Mouse (Mus musculus) limb, embryonic 12.5 days (tissue): ENCODE measurements around the gene Dab1. TPM values are rescaled to one million over a fixed set of nuclear protein-coding genes. Genes with fewer than 3 reads are reported as not detected.

Experiments
- ATAC-seq: fragments of 200-750 bp; cut with Nextera tagmentation; 2 replicates; pipeline ENCODE4 v1.8.0; 2017; ENCODE audit warnings: low read depth, moderate TSS enrichment; ENCODE audit not compliant: insufficient number of reproducible peaks, insufficient read depth, low FRiP score, low TSS enrichment
- H3K27ac ChIP-seq: fragments of 300-500 bp; sonication (generic); 2 replicates; pipeline ENCODE4 v1.5.1; 2016; ENCODE audit warnings: mild to moderate bottlenecking, moderate library complexity
- H3K27me3 ChIP-seq: fragments of 300-500 bp; sonication (generic); 2 replicates; pipeline ENCODE4 v1.6.1; 2016; ENCODE audit warnings: mild to moderate bottlenecking, moderate library complexity
- H3K36me3 ChIP-seq: fragments of 300-500 bp; sonication (generic); 2 replicates; pipeline ENCODE4 v1.6.1; 2016; ENCODE audit warnings: mild to moderate bottlenecking, moderate library complexity
- H3K4me1 ChIP-seq: fragments of 300-500 bp; sonication (generic); replicated peaks from 2 replicates; pipeline ENCODE4 v1.6.1; 2016
- H3K4me2 ChIP-seq: fragments of 300-500 bp; sonication (generic); 2 replicates; pipeline ENCODE4 v1.6.1; 2016; ENCODE audit warnings: mild to moderate bottlenecking, moderate library complexity
- H3K4me3 ChIP-seq: fragments of 300-500 bp; sonication (generic); replicated peaks from 2 replicates; pipeline ENCODE4 v1.5.1; 2016; ENCODE audit warnings: mild to moderate bottlenecking
- H3K9ac ChIP-seq: fragments of 300-500 bp; sonication (generic); replicated peaks from 2 replicates; pipeline ENCODE4 v1.6.1; 2016; ENCODE audit warnings: mild to moderate bottlenecking, moderate library complexity
- H3K9me3 ChIP-seq: fragments of 300-500 bp; sonication (generic); 2 replicates; pipeline ENCODE4 v1.6.1; 2016; ENCODE audit warnings: mild to moderate bottlenecking, moderate library complexity
- WGBS: fragments of 180-500 bp; shearing (Covaris S2); methylation state at CpG from one replicate; pipeline ENCODE4 v1.1.7; 2016; 5-methylcytosine and 5-hydroxymethylcytosine counted together
- polyA plus RNA-seq: library from polyadenylated mRNA; unstranded; fragments of >200 nt; fragmentation: Nextera tagmentation; extraction: Ambion mirVana; gene quantifications from 2 replicates; pipeline ENCODE4 v1.2.1, GENCODE M21; 2016

Gene Dab1
- polyA plus RNA-seq, 1 experiment from 2014 or later = 23.8 TPM

- WGBS = 84% methylated on average over 6 of the region's 6 CpGs
- H3K4me1 ChIP-seq = no peaks in the 10 kb centered on the region
- no peaks in the 10 kb centered on the region for H3K36me3 ChIP-seq
- H3K9me3 ChIP-seq = no peaks in the 10 kb centered on the region
- no peak overlapping the region for H3K9ac ChIP-seq
- no peak overlapping the region for H3K4me2 ChIP-seq
- no peak overlapping the region for H3K27ac ChIP-seq
- no peak for ATAC-seq
- H3K4me3 ChIP-seq = no peak overlapping the region
- no peaks in the 10 kb centered on the region for H3K27me3 ChIP-seq
Observed at GRCm38 (mm10) chr4:104249462-104249861, 630.3 kb downstream of the Dab1 start.

DNA sequence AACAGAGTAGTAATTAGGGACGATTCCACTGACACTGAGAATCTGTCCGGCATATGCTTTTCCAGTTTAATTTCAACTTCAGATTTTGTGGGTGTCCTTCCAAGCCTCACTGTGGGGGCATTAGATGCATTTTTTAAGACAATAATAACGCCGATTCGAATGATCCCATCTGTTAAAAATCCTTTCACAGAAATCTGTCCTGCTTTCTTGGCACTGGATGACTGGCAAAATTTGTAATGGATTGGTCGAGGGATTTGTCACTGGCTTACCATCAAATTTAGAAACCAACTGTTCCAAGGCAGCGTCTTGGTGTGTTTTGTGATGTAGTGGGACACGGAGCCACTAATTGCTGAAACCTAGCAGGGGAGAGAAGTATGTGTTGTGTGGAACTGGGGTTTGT lies 638.6 kb downstream of the Dab1 start:
- no peak overlapping the region for H3K9ac ChIP-seq
- H3K36me3 ChIP-seq = no peaks in the 10 kb centered on the region
- no peaks in the 10 kb centered on the region for H3K27me3 ChIP-seq
- H3K9me3 ChIP-seq = no peaks in the 10 kb centered on the region
- ATAC-seq = no peak
- no peak overlapping the region for H3K4me2 ChIP-seq
- H3K27ac ChIP-seq = no peak overlapping the region
- H3K4me3 ChIP-seq = no peak overlapping the region
- H3K4me1 ChIP-seq = no peaks in the 10 kb centered on the region
- 87% methylated on average over 8 of the region's 8 CpGs for WGBS

DNA sequence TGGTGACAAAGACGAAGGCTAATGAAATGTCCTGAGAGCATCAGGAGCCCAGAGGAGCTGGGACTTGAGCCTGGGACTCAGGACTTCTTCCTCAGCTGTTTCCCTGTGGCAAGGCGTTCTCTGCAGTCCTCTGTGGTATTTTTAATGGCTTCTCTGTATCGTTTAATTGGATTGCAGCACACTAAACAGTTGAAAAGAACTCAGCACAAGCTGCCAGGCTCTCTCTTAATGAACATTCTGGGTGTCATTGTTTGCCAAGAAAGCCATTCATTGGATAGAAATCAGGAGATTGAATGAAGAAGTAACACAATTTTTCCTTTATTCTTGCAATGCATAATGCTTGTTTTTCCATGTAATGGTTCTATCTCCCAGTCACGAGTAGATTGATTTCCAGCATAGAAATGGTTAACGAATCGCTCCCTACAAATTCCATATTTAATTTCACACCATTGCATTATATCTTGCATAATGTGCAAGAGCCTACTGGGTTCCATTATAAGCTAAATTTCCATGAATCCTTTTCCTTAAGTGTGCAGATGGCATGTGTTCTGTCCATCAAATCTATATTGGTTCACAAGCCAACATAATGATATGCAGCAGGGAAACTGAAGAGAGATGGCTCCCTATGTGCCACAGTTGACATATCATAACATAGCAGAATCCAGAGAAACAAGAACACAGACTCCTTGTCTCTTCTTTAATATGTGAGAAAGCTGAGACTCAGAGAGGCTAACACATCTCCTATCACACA lies 650.4 kb downstream of the Dab1 start:
- WGBS = 83% methylated on average over 6 of the region's 6 CpGs
- no peak overlapping the region for H3K4me3 ChIP-seq

GRCm38 (mm10) chr4:104270173-104270557 lies 651.0 kb downstream of the Dab1 start:
- no peaks in the 10 kb centered on the region for H3K4me1 ChIP-seq
- ATAC-seq = no peak
- no peak overlapping the region for H3K9ac ChIP-seq
- 85% methylated on average over 5 of the region's 5 CpGs for WGBS
- H3K27me3 ChIP-seq = no peaks in the 10 kb centered on the region
- no peak overlapping the region for H3K4me3 ChIP-seq
- no peak overlapping the region for H3K4me2 ChIP-seq
- H3K27ac ChIP-seq = no peak overlapping the region
- H3K9me3 ChIP-seq = no peaks in the 10 kb centered on the region
- H3K36me3 ChIP-seq = no peaks in the 10 kb centered on the region

More for the DNA sequence above, 650.4 kb downstream of the Dab1 start:
- H3K27me3 ChIP-seq = no peaks in the 10 kb centered on the region
- no peaks in the 10 kb centered on the region for H3K9me3 ChIP-seq
- ATAC-seq = no peak
- H3K9ac ChIP-seq = no peak overlapping the region
- H3K4me2 ChIP-seq = no peak overlapping the region
- H3K27ac ChIP-seq = no peak overlapping the region
- H3K4me1 ChIP-seq = no peaks in the 10 kb centered on the region
- H3K36me3 ChIP-seq = no peaks in the 10 kb centered on the region

DNA sequence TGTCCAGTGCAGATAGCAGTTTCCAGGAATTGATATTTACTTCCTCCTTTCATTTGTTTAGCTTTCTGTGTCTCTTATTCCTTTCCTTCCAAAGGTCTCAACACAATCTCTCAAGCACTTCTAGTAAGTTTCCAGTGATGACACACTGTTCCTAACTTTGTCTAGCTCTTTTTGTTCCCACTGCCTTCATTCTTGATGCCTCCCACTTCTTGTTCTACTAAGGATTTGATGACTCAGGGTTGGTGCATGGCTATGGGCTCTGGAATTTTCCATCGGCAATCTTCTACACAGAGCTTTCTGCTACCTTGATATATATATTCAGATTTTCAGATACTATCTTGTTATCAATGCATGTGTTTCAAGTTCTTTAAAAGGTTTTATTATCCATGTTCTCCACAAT lies 656.1 kb downstream of the Dab1 start:
- H3K36me3 ChIP-seq = no peaks in the 10 kb centered on the region
- no peak for ATAC-seq
- no peak overlapping the region for H3K9ac ChIP-seq
- no peaks in the 10 kb centered on the region for H3K9me3 ChIP-seq
- H3K4me2 ChIP-seq = no peak overlapping the region
- H3K27ac ChIP-seq = no peak overlapping the region
- 85% methylated on average over 1 of the region's 1 CpGs for WGBS
- H3K27me3 ChIP-seq = no peaks in the 10 kb centered on the region
- no peak overlapping the region for H3K4me3 ChIP-seq
- no peaks in the 10 kb centered on the region for H3K4me1 ChIP-seq

GRCm38 (mm10) chr4:104276916-104277315 lies 657.8 kb downstream of the Dab1 start:
- Histone ChIP-seq H3K4me3 (no peak overlapping the region), H3K9me3 (no peaks in the 10 kb centered on the region), H3K9ac (no peak overlapping the region), H3K27me3 (no peaks in the 10 kb centered on the region), H3K4me2 (no peak overlapping the region), H3K4me1 (no peaks in the 10 kb centered on the region), H3K36me3 (no peaks in the 10 kb centered on the region), H3K27ac (no peak overlapping the region)
- WGBS = 82% methylated on average over 7 of the region's 7 CpGs
- ATAC-seq = no peak

GRCm38 (mm10) chr4:104281518-104281917 lies 662.4 kb downstream of the Dab1 start:
- no peak for ATAC-seq
- no peak overlapping the region for H3K4me2 ChIP-seq
- no peak overlapping the region for H3K27ac ChIP-seq
- H3K27me3 ChIP-seq = no peaks in the 10 kb centered on the region
- 60% methylated on average over 3 of the region's 3 CpGs for WGBS
- no peaks in the 10 kb centered on the region for H3K36me3 ChIP-seq
- H3K9ac ChIP-seq = no peak overlapping the region
- H3K4me3 ChIP-seq = no peak overlapping the region
- H3K9me3 ChIP-seq = no peaks in the 10 kb centered on the region
- no peaks in the 10 kb centered on the region for H3K4me1 ChIP-seq

DNA sequence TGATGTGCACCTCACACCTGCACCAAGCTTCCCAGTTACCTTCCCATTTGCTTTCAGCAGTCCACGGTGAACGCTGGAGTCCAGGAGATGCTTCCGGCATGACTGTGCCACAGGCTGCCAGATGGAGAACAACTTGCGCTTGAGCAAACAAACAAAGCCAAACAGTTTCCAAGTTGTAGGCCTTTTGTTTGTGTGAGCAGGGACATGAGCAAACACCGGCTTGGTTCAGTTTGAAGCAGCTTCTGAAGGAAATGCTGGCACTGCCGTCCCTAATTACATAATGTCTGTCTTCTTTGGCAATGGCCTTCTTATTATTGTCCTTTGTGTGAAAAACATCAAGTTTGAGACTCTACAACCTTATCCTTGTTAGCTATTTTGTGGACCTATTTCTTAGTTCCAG lies 664.7 kb downstream of the Dab1 start:
- Histone ChIP-seq H3K27ac (no peak overlapping the region), H3K4me3 (no peak overlapping the region), H3K9me3 (no peaks in the 10 kb centered on the region), H3K4me2 (no peak overlapping the region), H3K4me1 (no peaks in the 10 kb centered on the region), H3K27me3 (no peaks in the 10 kb centered on the region), H3K36me3 (no peaks in the 10 kb centered on the region), H3K9ac (no peak overlapping the region)
- 75% methylated on average over 6 of the region's 6 CpGs for WGBS
- no peak for ATAC-seq

DNA sequence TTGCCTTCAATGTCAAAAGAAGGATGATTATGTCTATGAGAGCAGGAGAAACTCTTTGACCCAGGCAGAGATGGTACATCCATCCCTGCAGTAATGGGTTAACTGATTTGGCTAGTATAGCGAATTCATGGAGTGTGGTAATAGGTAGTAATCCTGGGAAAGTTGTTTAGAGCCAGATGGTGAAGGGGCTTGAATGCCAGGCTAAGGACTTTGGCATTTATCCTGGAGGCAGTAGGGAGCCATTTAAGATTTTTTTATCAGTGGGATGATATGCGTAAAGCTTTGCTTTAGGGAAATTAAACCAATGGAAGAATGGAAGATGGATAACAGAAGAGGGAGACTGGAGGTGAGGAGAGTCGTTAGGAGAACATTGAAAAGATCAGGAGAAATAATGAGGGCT lies 669.2 kb downstream of the Dab1 start:
- H3K9ac ChIP-seq = no peak overlapping the region
- no peak overlapping the region for H3K4me2 ChIP-seq
- WGBS = 65% methylated on average over 3 of the region's 3 CpGs
- H3K36me3 ChIP-seq = no peaks in the 10 kb centered on the region
- no peak for ATAC-seq
- H3K4me1 ChIP-seq = no peaks in the 10 kb centered on the region
- H3K9me3 ChIP-seq = no peaks in the 10 kb centered on the region
- no peak overlapping the region for H3K4me3 ChIP-seq
- no peak overlapping the region for H3K27ac ChIP-seq
- no peaks in the 10 kb centered on the region for H3K27me3 ChIP-seq

- no peak for ATAC-seq
- H3K4me1 ChIP-seq = no peaks in the 10 kb centered on the region
- H3K4me3 ChIP-seq = no peak overlapping the region
- H3K4me2 ChIP-seq = no peak overlapping the region
- H3K9me3 ChIP-seq = no peaks in the 10 kb centered on the region
- H3K27ac ChIP-seq = no peak overlapping the region
- H3K27me3 ChIP-seq = no peaks in the 10 kb centered on the region
- 79% methylated on average over 3 of the region's 3 CpGs for WGBS
- no peak overlapping the region for H3K9ac ChIP-seq
- H3K36me3 ChIP-seq = no peaks in the 10 kb centered on the region
Observed at GRCm38 (mm10) chr4:104301764-104302163, 682.6 kb downstream of the Dab1 start.

- H3K27me3 ChIP-seq = no peaks in the 10 kb centered on the region
- no peaks in the 10 kb centered on the region for H3K4me1 ChIP-seq
- H3K9ac ChIP-seq = no peak overlapping the region
- 63% methylated on average over 10 of the region's 10 CpGs for WGBS
- no peak overlapping the region for H3K4me2 ChIP-seq
- no peaks in the 10 kb centered on the region for H3K9me3 ChIP-seq
- H3K4me3 ChIP-seq = no peak overlapping the region
- no peak for ATAC-seq
- H3K36me3 ChIP-seq = no peaks in the 10 kb centered on the region
- H3K27ac ChIP-seq = no peak overlapping the region
Observed at GRCm38 (mm10) chr4:104302996-104303652, 684.0 kb downstream of the Dab1 start.

- no peaks in the 10 kb centered on the region for H3K36me3 ChIP-seq
- no peaks in the 10 kb centered on the region for H3K4me1 ChIP-seq
- H3K4me3 ChIP-seq = no peak overlapping the region
- WGBS = 66% methylated on average over 2 of the region's 2 CpGs
- no peak overlapping the region for H3K9ac ChIP-seq
- H3K9me3 ChIP-seq = no peaks in the 10 kb centered on the region
- ATAC-seq = no peak
- no peaks in the 10 kb centered on the region for H3K27me3 ChIP-seq
- no peak overlapping the region for H3K4me2 ChIP-seq
- H3K27ac ChIP-seq = no peak overlapping the region
Observed at GRCm38 (mm10) chr4:104307781-104308180, 688.6 kb downstream of the Dab1 start.
